Mouse (Mus musculus) limb, embryonic 14.5 days (tissue): ENCODE measurements around the gene Tet3. TPM values are rescaled to one million over a fixed set of nuclear protein-coding genes. Genes with fewer than 3 reads are reported as not detected.
A peak's percentile ranks its signal among the peaks of the same experiment; 100 is the strongest.

Source experiments
- ATAC-seq: fragments of 200-750 bp; cut with Nextera tagmentation; 2 replicates; pipeline ENCODE4 v1.8.0; 2017; ENCODE audit warnings: low read depth, moderate number of reproducible peaks, moderate TSS enrichment; ENCODE audit not compliant: low FRiP score
- DNase-seq: peaks from one replicate; pipeline ENCODE4 v3.0.0-alpha.2; 2015; ENCODE audit warnings: low spot score
- H3K27ac ChIP-seq: fragments of 300-500 bp; sonication (generic); replicated peaks from 2 replicates; pipeline ENCODE4 v1.5.1; 2014; ENCODE audit warnings: low read depth, mild to moderate bottlenecking, low read length, moderate library complexity, mixed read lengths
- H3K27me3 ChIP-seq: fragments of 300-500 bp; sonication (generic); 2 replicates; pipeline ENCODE4 v1.6.1; 2014; ENCODE audit warnings: low read length, mixed read lengths; ENCODE audit not compliant: control insufficient read depth, insufficient read depth
- H3K36me3 ChIP-seq: fragments of 300-500 bp; sonication (generic); 2 replicates; pipeline ENCODE4 v1.6.1; 2014; ENCODE audit warnings: mild to moderate bottlenecking, low read length, moderate library complexity, mixed read lengths; ENCODE audit not compliant: control insufficient read depth, insufficient read depth
- H3K4me1 ChIP-seq: fragments of 300-500 bp; sonication (generic); 2 replicates; pipeline ENCODE4 v1.6.1; 2014; ENCODE audit warnings: antibody characterized with exemption, low read length, mixed read lengths; ENCODE audit not compliant: control insufficient read depth, insufficient read depth
- H3K4me2 ChIP-seq: fragments of 300-500 bp; sonication (generic); replicated peaks from 2 replicates; pipeline ENCODE4 v1.6.1; 2014; ENCODE audit warnings: low read depth, mild to moderate bottlenecking, low read length, moderate library complexity; ENCODE audit not compliant: severe bottlenecking
- H3K4me3 ChIP-seq: fragments of 300-500 bp; sonication (generic); replicated peaks from 2 replicates; pipeline ENCODE4 v1.5.1; 2014; ENCODE audit warnings: low read length
- H3K9ac ChIP-seq: fragments of 300-500 bp; sonication (generic); 2 replicates; pipeline ENCODE4 v1.6.1; 2014; ENCODE audit warnings: mild to moderate bottlenecking, low read depth, low read length, moderate library complexity; ENCODE audit not compliant: severe bottlenecking
- H3K9me3 ChIP-seq: fragments of 300-500 bp; sonication (generic); 2 replicates; pipeline ENCODE4 v1.6.1; 2016; ENCODE audit warnings: low read length; ENCODE audit not compliant: control insufficient read depth
- POLR2A ChIP-seq: fragments of 200-500 bp; IDR thresholded peaks from 2 replicates; pipeline ENCODE4 v1.8.0; 2012; ENCODE audit warnings: inconsistent platforms, mild to moderate bottlenecking, moderate library complexity, borderline replicate concordance; ENCODE audit not compliant: insufficient read depth, insufficient read length; ENCODE audit errors: extremely low read depth
- WGBS: fragments of 180-500 bp; shearing (Covaris S2); extraction: QIAGEN DNeasy Blood & Tissue Kit; methylation state at CpG from one replicate; pipeline ENCODE4 v1.1.7; 2014; 5-methylcytosine and 5-hydroxymethylcytosine counted together
- polyA plus RNA-seq, 2 experiments: library from polyadenylated mRNA; depleted of rRNA in 1 of 2; stranded (reverse) in 1 of 2; unstranded in 1 of 2; fragments of >200 nt; fragmentation: Nextera tagmentation in 1 of 2; extraction: Ambion mirVana in 1 of 2; gene quantifications; 2 replicates each; pipeline versions ENCODE4 v1.2.1 to v1.2.3; 2012 to 2014

Tet3 gene
- polyA plus RNA-seq, 2 experiments: 21.1 to 44.3 TPM

GRCm38 (mm10) chr6:83443441-83444340 is 15.2 kb downstream of the Tet3 start:
- Histone ChIP-seq H3K9ac (peak overlapping the region; percentile 21; the same call in 1 of the 2 replicates), H3K4me2 (peak overlapping the region; percentile 72), H3K9me3 (no peaks in the 10 kb centered on the region), H3K27me3 (no peaks in the 10 kb centered on the region), H3K4me3 (peak overlapping the region; percentile 2; the same call in 1 of the 2 replicates), H3K36me3 (peaks cover 23% of the 10 kb centered on the region), H3K27ac (peak overlapping the region; percentile 72), H3K4me1 (peaks cover 57% of the 10 kb centered on the region)
- peak; percentile 60 for DNase-seq
- 14% methylated on average over 12 of the region's 13 CpGs for WGBS
- peak; percentile 13; the same call in 1 of the 2 replicates for ATAC-seq
- no peak for TF ChIP-seq POLR2A

GRCm38 (mm10) chr6:83442639-83443038 is 16.2 kb downstream of the Tet3 start:
- H3K27ac ChIP-seq: peak overlapping the region; percentile 89; the same call in 1 of the 2 replicates
- peak overlapping the region; percentile 72 for H3K4me2 ChIP-seq
- WGBS: 58% methylated on average over 3 of the region's 3 CpGs
- no peak overlapping the region for H3K9ac ChIP-seq
- no peaks in the 10 kb centered on the region for H3K27me3 ChIP-seq
- TF ChIP-seq POLR2A: no peak
- ATAC-seq (no peak), DNase-seq (no peak)
- no peaks in the 10 kb centered on the region for H3K9me3 ChIP-seq
- peaks cover 59% of the 10 kb centered on the region for H3K4me1 ChIP-seq
- H3K36me3 ChIP-seq: peaks cover 21% of the 10 kb centered on the region
- H3K4me3 ChIP-seq: peak overlapping the region; percentile 79; the same call in 1 of the 2 replicates

- ATAC-seq: peak; percentile 93
- TF ChIP-seq POLR2A: 0 out of 2 replicates have a peak, but pooled peaks have one; percentile 41
- Histone ChIP-seq H3K4me2 (peak overlapping the region; percentile 72), H3K9ac (peak overlapping the region; percentile 70), H3K4me3 (peak overlapping the region; percentile 79), H3K27me3 (no peaks in the 10 kb centered on the region), H3K36me3 (peaks cover 16% of the 10 kb centered on the region), H3K9me3 (no peaks in the 10 kb centered on the region), H3K27ac (peak overlapping the region; percentile 89), H3K4me1 (peaks cover 59% of the 10 kb centered on the region)
- peak; percentile 84 for DNase-seq
- under 1% methylated on average over 26 of the region's 48 CpGs for WGBS
Measured at GRCm38 (mm10) chr6:83441259-83442061, 17.4 kb downstream of the Tet3 start.

GRCm38 (mm10) chr6:83440510-83441258 is 18.2 kb downstream of the Tet3 start:
- Histone ChIP-seq H3K4me2 (peak overlapping the region; percentile 72), H3K9me3 (no peaks in the 10 kb centered on the region), H3K36me3 (peaks cover 17% of the 10 kb centered on the region), H3K27ac (peak overlapping the region; percentile 89), H3K9ac (peak overlapping the region; percentile 70), H3K4me3 (peak overlapping the region; percentile 79), H3K4me1 (peaks cover 59% of the 10 kb centered on the region), H3K27me3 (no peaks in the 10 kb centered on the region)
- 3% methylated on average over 26 of the region's 26 CpGs for WGBS
- TF ChIP-seq POLR2A: no peak
- peak; percentile 48 for ATAC-seq
- DNase-seq: peak; percentile 79
